Mouse (Mus musculus) testis, postnatal 10 days (tissue): Measurements from ENCODE around the gene Olfr799.

Experiments
- DNase-seq: peaks from one replicate; pipeline ENCODE4 v3.0.0; 2021; ENCODE audit warnings: low spot score

Olfr799 gene

GRCm38 (mm10) chr10:129637184-129637583 is at the start of gene Olfr799:
TSS of gene Olfr799 (plus strand) at chr10:129637484.
- no peak for DNase-seq

- no peak for DNase-seq
These were observed 24.8 kb upstream of the Olfr799 start, which contains the start of gene Olfr796 for GRCm38 (mm10) chr10:129612470-129612869. TSS of gene Olfr796 (minus strand) at chr10:129612570.

- no peak for DNase-seq
These were observed 15.6 kb upstream of the Olfr799 start for GRCm38 (mm10) chr10:129621724-129622123.

- no peak for DNase-seq
These were observed 14.0 kb upstream of the Olfr799 start for GRCm38 (mm10) chr10:129623251-129623650.

GRCm38 (mm10) chr10:129627834-129628233 is 9.4 kb upstream of the Olfr799 start, which contains the start of gene Olfr798:
TSS of gene Olfr798 (minus strand) at chr10:129627934.
- DNase-seq = no peak

GRCm38 (mm10) chr10:129651763-129652162 is 14.5 kb downstream of the Olfr799 start:
- no peak for DNase-seq

GRCm38 (mm10) chr10:129657394-129657793 is 20.1 kb downstream of the Olfr799 start, which contains the start of gene Olfr800:
TSS of gene Olfr800 (plus strand) at chr10:129657694.
- no peak for DNase-seq

- DNase-seq = no peak
These were observed 36.5 kb downstream of the Olfr799 start, which contains the start of gene Olfr801 for GRCm38 (mm10) chr10:129673765-129674164. TSS of gene Olfr801 (minus strand) at chr10:129673865.

- no peak for DNase-seq
These were observed 50.8 kb downstream of the Olfr799 start, which contains the start of gene Olfr802 for GRCm38 (mm10) chr10:129688069-129688468. TSS of gene Olfr802 (minus strand) at chr10:129688169.

- DNase-seq = no peak
These were observed 56.9 kb downstream of the Olfr799 start, which contains the start of gene Olfr803 for GRCm38 (mm10) chr10:129694186-129694585. TSS of gene Olfr803 (minus strand) at chr10:129694286.
